Mouse (Mus musculus) lung, embryonic 15.5 days (tissue): ENCODE results near the gene Ube2o. TPM values are rescaled to one million over a fixed set of nuclear protein-coding genes. Genes with fewer than 3 reads are reported as not detected.

Experiments
- ATAC-seq: fragments of 200-750 bp; cut with Nextera tagmentation; 2 replicates; pipeline ENCODE4 v1.8.0; 2017; ENCODE audit warnings: moderate number of reproducible peaks, borderline replicate concordance; ENCODE audit not compliant: low FRiP score, low TSS enrichment; ENCODE audit errors: extremely low read depth
- H3K27ac ChIP-seq: fragments of 300-500 bp; sonication (generic); 2 replicates; pipeline ENCODE4 v1.5.1; 2015; ENCODE audit warnings: moderate library complexity, mild to moderate bottlenecking, inconsistent platforms
- H3K27me3 ChIP-seq: fragments of 300-500 bp; sonication (generic); 2 replicates; pipeline ENCODE4 v1.6.1; 2015; ENCODE audit warnings: inconsistent platforms
- H3K36me3 ChIP-seq: fragments of 300-500 bp; sonication (generic); 2 replicates; pipeline ENCODE4 v1.6.1; 2015; ENCODE audit warnings: inconsistent platforms
- H3K4me1 ChIP-seq: fragments of 300-500 bp; sonication (generic); 2 replicates; pipeline ENCODE4 v1.6.1; 2015; ENCODE audit warnings: inconsistent platforms
- H3K4me2 ChIP-seq: fragments of 300-500 bp; sonication (generic); 2 replicates; pipeline ENCODE4 v1.6.1; 2015; ENCODE audit warnings: inconsistent platforms, mild to moderate bottlenecking, moderate library complexity
- H3K4me3 ChIP-seq: fragments of 300-500 bp; sonication (generic); 2 replicates; pipeline ENCODE4 v1.5.1; 2015; ENCODE audit warnings: mild to moderate bottlenecking, inconsistent platforms
- H3K9ac ChIP-seq: fragments of 300-500 bp; sonication (generic); 2 replicates; pipeline ENCODE4 v1.6.1; 2015; ENCODE audit warnings: inconsistent platforms
- H3K9me3 ChIP-seq: fragments of 300-500 bp; sonication (generic); 2 replicates; pipeline ENCODE4 v1.6.1; 2016; ENCODE audit warnings: inconsistent platforms
- WGBS: fragments of 180-500 bp; shearing (Covaris S2); methylation state at CpG from one replicate; pipeline ENCODE4 v1.1.7; 2015; 5-methylcytosine and 5-hydroxymethylcytosine counted together
- polyA plus RNA-seq: library from polyadenylated mRNA; unstranded; fragments of >200 nt; fragmentation: Nextera tagmentation; extraction: Ambion mirVana; gene quantifications from 2 replicates; pipeline ENCODE4 v1.2.1, GENCODE M21; 2015

The Ube2o gene
- polyA plus RNA-seq, 1 experiment from 2014 or later = 12.6 TPM

- Histone ChIP-seq H3K9ac (no peak overlapping the region), H3K27me3 (no peaks in the 10 kb centered on the region), H3K27ac (no peak overlapping the region), H3K36me3 (no peaks in the 10 kb centered on the region), H3K4me2 (no peak overlapping the region), H3K9me3 (no peaks in the 10 kb centered on the region), H3K4me1 (peaks cover 10% of the 10 kb centered on the region; the same call in 1 of the 2 replicates), H3K4me3 (no peak overlapping the region)
- 75% methylated on average over 4 of the region's 4 CpGs for WGBS
- ATAC-seq = no peak
Measured at GRCm38 (mm10) chr11:116591621-116592020, 10.4 kb upstream of the Ube2o start.

GRCm38 (mm10) chr11:116589574-116589973 lies 8.3 kb upstream of the Ube2o start:
- WGBS = 51% methylated on average over 8 of the region's 8 CpGs
- Histone ChIP-seq H3K4me3 (no peak overlapping the region), H3K27me3 (no peaks in the 10 kb centered on the region), H3K27ac (no peak overlapping the region), H3K4me1 (peaks cover 16% of the 10 kb centered on the region), H3K9ac (no peak overlapping the region), H3K4me2 (no peak overlapping the region), H3K9me3 (no peaks in the 10 kb centered on the region), H3K36me3 (no peaks in the 10 kb centered on the region)
- no peak for ATAC-seq

GRCm38 (mm10) chr11:116589020-116589531 lies 7.8 kb upstream of the Ube2o start:
- no peaks in the 10 kb centered on the region for H3K9me3 ChIP-seq
- no peaks in the 10 kb centered on the region for H3K27me3 ChIP-seq
- ATAC-seq = no peak
- no peak overlapping the region for H3K4me3 ChIP-seq
- 19% methylated on average over 14 of the region's 14 CpGs for WGBS
- no peak overlapping the region for H3K4me2 ChIP-seq
- no peak overlapping the region for H3K27ac ChIP-seq
- no peak overlapping the region for H3K9ac ChIP-seq
- peaks cover 16% of the 10 kb centered on the region for H3K4me1 ChIP-seq
- H3K36me3 ChIP-seq = no peaks in the 10 kb centered on the region

GRCm38 (mm10) chr11:116586801-116587631 lies 5.8 kb upstream of the Ube2o start:
- ATAC-seq = peak; percentile 62; the same call in 1 of the 2 replicates
- Histone ChIP-seq H3K36me3 (no peaks in the 10 kb centered on the region), H3K9me3 (no peaks in the 10 kb centered on the region), H3K4me1 (peaks cover 12% of the 10 kb centered on the region), H3K9ac (no peak overlapping the region), H3K4me3 (no peak overlapping the region), H3K4me2 (no peak overlapping the region), H3K27ac (no peak overlapping the region), H3K27me3 (no peaks in the 10 kb centered on the region)
- 22% methylated on average over 23 of the region's 23 CpGs for WGBS

- Histone ChIP-seq H3K4me3 (no peak within 1 kb of the TSS), H3K4me1 (peaks cover 12% of the 10 kb centered on the region), H3K9ac (no peak within 1 kb of the TSS), H3K36me3 (no peaks in the 10 kb centered on the region), H3K27me3 (no peaks in the 10 kb centered on the region), H3K27ac (no peak within 1 kb of the TSS), H3K9me3 (no peaks in the 10 kb centered on the region), H3K4me2 (no peak within 1 kb of the TSS)
- ATAC-seq = no peak
- 62% methylated on average over 5 of the region's 5 CpGs for WGBS
Measured at GRCm38 (mm10) chr11:116586310-116586709, 5.1 kb upstream of the Ube2o start, which contains the start of gene Aanat. TSS of gene Aanat (plus strand) at chr11:116586432.

- no peak for ATAC-seq
- Histone ChIP-seq H3K4me2 (no peak overlapping the region), H3K9ac (no peak overlapping the region), H3K36me3 (no peaks in the 10 kb centered on the region), H3K27me3 (no peaks in the 10 kb centered on the region), H3K9me3 (no peaks in the 10 kb centered on the region), H3K4me1 (peaks cover 13% of the 10 kb centered on the region), H3K27ac (no peak overlapping the region), H3K4me3 (no peak overlapping the region)
- 47% methylated on average over 6 of the region's 6 CpGs for WGBS
Measured at GRCm38 (mm10) chr11:116585682-116586081, 4.4 kb upstream of the Ube2o start.

GRCm38 (mm10) chr11:116580711-116581375 lies 404 bp downstream of the Ube2o start:
- Histone ChIP-seq H3K36me3 (no peaks in the 10 kb centered on the region), H3K4me1 (peaks cover 10% of the 10 kb centered on the region), H3K4me2 (peak overlapping the region; percentile 88), H3K9ac (peak overlapping the region; percentile 79), H3K9me3 (no peaks in the 10 kb centered on the region), H3K4me3 (peak overlapping the region; percentile 87), H3K27me3 (no peaks in the 10 kb centered on the region), H3K27ac (peak overlapping the region; percentile 37; the same call in 1 of the 2 replicates)
- peak; percentile 74 for ATAC-seq
- under 1% methylated on average over 74 of the region's 91 CpGs for WGBS

- ATAC-seq = no peak
- 22% methylated on average over 10 of the region's 10 CpGs for WGBS
- peak overlapping the region; percentile 87 for H3K4me3 ChIP-seq
- no peaks in the 10 kb centered on the region for H3K27me3 ChIP-seq
- peaks cover 10% of the 10 kb centered on the region for H3K4me1 ChIP-seq
- peak overlapping the region; percentile 88 for H3K4me2 ChIP-seq
- peak overlapping the region; percentile 79 for H3K9ac ChIP-seq
- no peaks in the 10 kb centered on the region for H3K36me3 ChIP-seq
- no peak overlapping the region for H3K27ac ChIP-seq
- no peaks in the 10 kb centered on the region for H3K9me3 ChIP-seq
Measured at GRCm38 (mm10) chr11:116580031-116580652, 1.1 kb downstream of the Ube2o start.

GRCm38 (mm10) chr11:116579280-116579679 lies 2.0 kb downstream of the Ube2o start:
- no peak overlapping the region for H3K4me3 ChIP-seq

GRCm38 (mm10) chr11:116575396-116575795 lies 5.9 kb downstream of the Ube2o start:
- ATAC-seq = no peak
- Histone ChIP-seq H3K4me3 (no peak overlapping the region), H3K27ac (no peak overlapping the region), H3K36me3 (no peaks in the 10 kb centered on the region), H3K9me3 (no peaks in the 10 kb centered on the region), H3K4me2 (no peak overlapping the region), H3K4me1 (peaks cover 21% of the 10 kb centered on the region), H3K27me3 (no peaks in the 10 kb centered on the region), H3K9ac (no peak overlapping the region)
- WGBS = 85% methylated on average over 2 of the region's 2 CpGs

More at GRCm38 (mm10) chr11:116579280-116579679, 2.0 kb downstream of the Ube2o start:
- H3K36me3 ChIP-seq = no peaks in the 10 kb centered on the region
- H3K27ac ChIP-seq = no peak overlapping the region
- H3K9me3 ChIP-seq = no peaks in the 10 kb centered on the region
- no peak overlapping the region for H3K4me2 ChIP-seq
- 96% methylated on average over 3 of the region's 3 CpGs for WGBS
- ATAC-seq = no peak
- H3K4me1 ChIP-seq = peaks cover 15% of the 10 kb centered on the region
- no peaks in the 10 kb centered on the region for H3K27me3 ChIP-seq
- no peak overlapping the region for H3K9ac ChIP-seq

- no peak for ATAC-seq
- Histone ChIP-seq H3K9me3 (no peaks in the 10 kb centered on the region), H3K27ac (no peak overlapping the region)
Measured at GRCm38 (mm10) chr11:116574982-116575381, 6.3 kb downstream of the Ube2o start.

More at GRCm38 (mm10) chr11:116574982-116575381, 6.3 kb downstream of the Ube2o start:
- H3K36me3 ChIP-seq = no peaks in the 10 kb centered on the region
- no peak overlapping the region for H3K4me3 ChIP-seq
- no peak overlapping the region for H3K4me2 ChIP-seq
- no peaks in the 10 kb centered on the region for H3K27me3 ChIP-seq
- WGBS = 75% methylated on average over 6 of the region's 6 CpGs
- peaks cover 17% of the 10 kb centered on the region for H3K4me1 ChIP-seq
- no peak overlapping the region for H3K9ac ChIP-seq
